Mouse (Mus musculus) spleen, adult 2 months (tissue): ENCODE measurements around the gene Mettl24. TPM values are rescaled to one million over a fixed set of nuclear protein-coding genes. Genes with fewer than 3 reads are reported as not detected.

Source experiments
- DNase-seq, 2 experiments: peaks; one replicate each; pipeline versions ENCODE4 v3.0.0 to v3.0.0-alpha.2; 2012 to 2021; ENCODE audit warnings: low spot score in 2 of 2, low read depth in 1 of 2
- H3K27ac ChIP-seq: fragments of 200-500 bp; 2 replicates; pipeline ENCODE4 v1.5.1; 2012; ENCODE audit warnings: low read length, inconsistent platforms; ENCODE audit not compliant: insufficient read depth
- H3K27me3 ChIP-seq: fragments of 200-500 bp; 2 replicates; pipeline ENCODE4 v1.6.1; 2012; ENCODE audit warnings: mild to moderate bottlenecking, moderate library complexity, low read length, inconsistent platforms; ENCODE audit not compliant: control insufficient read depth, insufficient read depth
- H3K36me3 ChIP-seq: fragments of 200-500 bp; 2 replicates; pipeline ENCODE4 v1.6.1; 2012; ENCODE audit warnings: mild to moderate bottlenecking, low read length, inconsistent platforms; ENCODE audit not compliant: control insufficient read depth, insufficient read depth
- H3K4me1 ChIP-seq: fragments of 200-500 bp; 2 replicates; pipeline ENCODE4 v1.6.1; 2011; ENCODE audit warnings: inconsistent platforms; ENCODE audit not compliant: control insufficient read depth, insufficient read depth, insufficient read length
- H3K4me3 ChIP-seq: fragments of 200-500 bp; 2 replicates; pipeline ENCODE4 v1.5.1; 2011; ENCODE audit warnings: mild to moderate bottlenecking, inconsistent platforms; ENCODE audit not compliant: insufficient read depth, insufficient read length; ENCODE audit errors: extremely low read depth
- CTCF ChIP-seq: fragments of 200-500 bp; IDR thresholded peaks from 2 replicates; pipeline ENCODE4 v1.5.1; 2011; ENCODE audit warnings: mild to moderate bottlenecking, inconsistent platforms; ENCODE audit not compliant: insufficient read depth, insufficient read length, insufficient replicate concordance; ENCODE audit errors: extremely low read depth
- POLR2A ChIP-seq: fragments of 200-500 bp; IDR thresholded peaks from 2 replicates; pipeline ENCODE4 v1.6.1; 2011; ENCODE audit warnings: low read depth, low read length, inconsistent platforms
- WGBS: fragments of 180-500 bp; shearing (Covaris S2); methylation state at CpG from one replicate; pipeline ENCODE4 v1.1.7; 2018; 5-methylcytosine and 5-hydroxymethylcytosine counted together
- polyA plus RNA-seq: library from polyadenylated mRNA; depleted of rRNA; stranded (reverse); fragments of >200 nt; gene quantifications from 2 replicates; pipeline ENCODE4 v1.2.3, GENCODE M21; 2012

The Mettl24 gene
- polyA plus RNA-seq, 1 experiment: 0.85 TPM

DNA sequence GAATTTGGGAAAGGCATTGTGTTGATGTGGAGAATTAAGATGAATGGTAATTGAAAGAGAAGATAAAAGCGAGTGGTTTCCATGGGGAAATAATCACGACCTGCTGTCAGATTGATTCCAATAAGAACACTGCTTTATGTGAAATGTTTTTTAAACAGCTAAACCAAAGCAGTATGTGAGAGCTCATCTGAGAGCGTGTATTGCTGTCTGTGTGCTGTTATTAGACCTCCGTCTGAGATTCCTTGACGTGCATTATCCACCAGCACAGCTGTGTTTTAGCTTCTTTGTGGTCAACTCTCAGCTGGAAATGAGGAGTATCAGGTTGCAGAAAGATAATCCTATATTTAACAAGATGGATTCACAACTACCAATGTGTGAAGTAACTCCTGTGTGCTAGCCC lies 43.9 kb downstream of the Mettl24 start:
- H3K4me3 ChIP-seq: no peak overlapping the region
- H3K4me1 ChIP-seq: no peaks in the 10 kb centered on the region
- no peaks in the 10 kb centered on the region for H3K36me3 ChIP-seq
- DNase-seq: no peak
- 92% methylated on average over 5 of the region's 5 CpGs for WGBS
- no peak overlapping the region for H3K27ac ChIP-seq
- H3K27me3 ChIP-seq: no peaks in the 10 kb centered on the region
- TF ChIP-seq POLR2A (no peak), CTCF (no peak)

DNA sequence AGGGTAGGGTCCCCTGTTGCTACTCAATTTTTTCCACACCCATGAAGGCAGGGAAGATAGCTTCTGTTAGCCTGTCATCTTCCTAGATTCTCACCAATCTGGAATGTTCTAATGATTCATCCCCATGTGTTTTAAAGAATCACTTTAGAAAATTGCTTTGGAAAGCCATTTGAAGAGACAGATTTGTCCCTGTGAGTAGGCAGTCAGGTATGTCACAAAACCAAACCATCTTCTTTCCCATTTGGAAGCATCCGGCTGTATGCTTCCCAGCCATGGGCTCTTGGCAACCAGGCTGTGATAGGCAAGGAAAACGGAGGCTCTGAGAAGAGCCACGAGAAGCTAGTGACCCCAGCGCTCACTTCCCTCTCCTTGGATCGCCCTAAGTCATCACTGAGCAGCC lies 47.1 kb downstream of the Mettl24 start:
- Histone ChIP-seq H3K4me1 (no peaks in the 10 kb centered on the region), H3K36me3 (no peaks in the 10 kb centered on the region), H3K27ac (no peak overlapping the region), H3K4me3 (no peak overlapping the region), H3K27me3 (no peaks in the 10 kb centered on the region)
- TF ChIP-seq CTCF: no peak
- no peak for TF ChIP-seq POLR2A
- WGBS: 80% methylated on average over 5 of the region's 5 CpGs
- no peak for DNase-seq

DNA sequence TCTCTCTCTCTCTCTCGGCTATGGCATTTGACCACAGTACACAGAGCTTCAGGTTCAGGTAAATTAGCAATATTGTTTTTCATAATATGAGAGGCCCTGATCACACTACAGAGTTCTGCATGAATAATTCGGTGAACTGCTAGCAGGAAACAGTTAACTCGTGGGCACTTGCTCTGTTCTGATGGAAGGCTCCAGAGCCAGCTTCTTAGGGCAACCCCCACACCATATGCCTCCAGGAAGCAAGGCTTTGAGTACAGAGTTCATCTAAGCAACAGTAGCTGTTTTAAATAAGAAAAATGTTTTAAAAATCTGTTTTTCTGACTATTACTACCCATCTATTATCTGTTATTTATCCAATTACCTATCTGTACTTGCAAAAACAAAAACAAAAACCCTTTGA lies 50.2 kb downstream of the Mettl24 start:
- Histone ChIP-seq H3K4me3 (no peak overlapping the region), H3K4me1 (no peaks in the 10 kb centered on the region), H3K36me3 (no peaks in the 10 kb centered on the region), H3K27ac (no peak overlapping the region), H3K27me3 (no peaks in the 10 kb centered on the region)
- no peak for DNase-seq
- TF ChIP-seq CTCF (no peak), POLR2A (no peak)
- WGBS: 48% methylated on average over 3 of the region's 3 CpGs

DNA sequence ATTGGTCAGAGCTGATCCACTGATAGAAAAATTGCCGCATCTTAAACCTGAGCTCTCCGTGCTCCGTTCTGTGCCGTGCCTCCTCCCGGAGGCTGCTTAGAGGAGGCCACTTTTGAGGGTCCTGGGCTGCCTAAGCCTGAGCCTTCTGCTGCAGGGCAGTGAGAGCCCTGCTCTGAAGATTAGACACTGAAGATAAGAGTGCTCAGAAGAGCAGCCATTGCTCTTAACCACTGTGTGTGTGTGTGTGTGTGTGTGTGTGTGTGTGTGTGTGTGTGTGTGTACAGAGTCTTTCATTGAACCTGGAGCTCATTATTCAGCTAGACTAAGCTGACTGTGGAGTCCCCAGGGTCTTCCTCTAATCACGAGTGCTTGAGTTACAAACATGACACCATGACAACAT lies 53.1 kb downstream of the Mettl24 start:
- TF ChIP-seq CTCF (no peak), POLR2A (no peak)
- H3K27ac ChIP-seq: no peak overlapping the region
- H3K36me3 ChIP-seq: no peaks in the 10 kb centered on the region
- H3K4me3 ChIP-seq: no peak overlapping the region
- H3K27me3 ChIP-seq: no peaks in the 10 kb centered on the region
- WGBS: 91% methylated on average over 6 of the region's 6 CpGs
- no peaks in the 10 kb centered on the region for H3K4me1 ChIP-seq
- DNase-seq: no peak

DNA sequence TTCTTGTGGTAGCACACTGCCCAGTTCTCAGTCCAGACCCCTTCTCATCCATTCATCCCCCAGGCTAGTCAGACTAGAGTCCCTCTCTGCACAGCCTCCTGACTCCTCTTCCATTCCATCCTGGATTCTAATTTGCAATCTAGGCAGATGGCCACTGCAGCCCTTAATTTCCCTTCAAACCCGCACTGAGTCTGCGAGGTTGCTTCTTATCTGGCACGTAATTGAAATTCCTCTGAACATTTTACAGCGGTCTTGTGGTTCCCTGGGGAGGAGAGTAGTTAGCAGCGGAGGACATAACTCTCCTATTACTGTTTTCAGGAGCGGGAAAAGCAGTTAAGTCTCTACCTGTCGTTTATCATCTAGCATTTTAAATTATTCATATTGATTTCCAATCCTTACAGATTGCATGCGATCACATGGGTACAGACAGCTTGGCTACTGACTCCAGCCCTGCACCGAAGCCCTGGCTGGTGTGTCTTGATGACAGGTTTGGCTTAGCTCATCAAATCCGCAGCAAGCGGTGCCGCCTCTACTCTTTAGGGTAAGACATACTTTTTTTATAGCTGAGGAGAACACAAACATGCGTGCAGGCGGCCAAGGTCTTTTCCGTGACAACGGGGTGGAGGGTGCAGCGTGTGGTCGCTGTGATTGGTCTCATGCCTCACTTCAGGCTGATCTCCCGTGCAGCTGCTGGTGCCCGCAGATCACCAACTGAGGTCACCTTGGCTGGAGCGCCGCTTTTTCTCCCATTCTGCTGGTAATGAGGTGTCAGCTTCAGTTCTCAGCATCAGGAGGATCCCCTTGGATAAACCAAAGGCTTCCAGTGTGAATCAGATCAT lies 54.4 kb downstream of the Mettl24 start:
- Histone ChIP-seq H3K36me3 (no peaks in the 10 kb centered on the region), H3K4me1 (no peaks in the 10 kb centered on the region), H3K27me3 (no peaks in the 10 kb centered on the region), H3K4me3 (no peak overlapping the region), H3K27ac (no peak overlapping the region)
- TF ChIP-seq POLR2A: no peak
- TF ChIP-seq CTCF: no peak
- WGBS: 86% methylated on average over 22 of the region's 22 CpGs
- no peak for DNase-seq

DNA sequence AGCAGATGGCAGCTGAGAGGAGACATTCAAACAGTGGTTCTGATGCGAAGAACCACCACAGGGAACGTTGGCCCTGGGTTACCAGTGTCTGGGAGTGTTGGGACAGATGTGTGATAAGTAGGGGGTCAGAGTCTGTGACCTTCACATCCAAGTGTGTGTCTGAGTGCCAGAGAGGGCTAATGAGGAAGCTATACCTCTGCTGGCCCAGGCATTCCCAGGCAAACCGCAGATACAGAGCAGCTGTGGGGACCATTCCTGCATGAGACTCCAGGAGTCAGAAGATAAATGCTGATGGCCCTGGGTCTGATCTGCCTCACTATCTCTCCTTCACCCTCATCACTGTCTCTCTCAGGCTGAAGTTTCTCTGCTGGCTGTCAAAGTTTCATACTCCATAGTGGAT lies 57.6 kb downstream of the Mettl24 start:
- TF ChIP-seq POLR2A (no peak), CTCF (no peak)
- Histone ChIP-seq H3K27ac (no peak overlapping the region), H3K27me3 (no peaks in the 10 kb centered on the region), H3K4me1 (no peaks in the 10 kb centered on the region), H3K4me3 (no peak overlapping the region), H3K36me3 (no peaks in the 10 kb centered on the region)
- no peak for DNase-seq
- 78% methylated on average over 3 of the region's 3 CpGs for whole genome bisulfite sequencing
